Mouse (Mus musculus): ENCODE results near the gene Zfyve27. TPM values are rescaled to one million over a fixed set of nuclear protein-coding genes. Genes with fewer than 3 reads are reported as not detected.
A peak's percentile ranks its signal among the peaks of the same experiment; 100 is the strongest.

Gene Zfyve27
- polyA plus RNA-seq, 1 experiment = 12.3 TPM

GRCm38 (mm10) chr19:42157493-42158237 is 6.1 kb upstream of the Zfyve27 start:
- TF ChIP-seq GATA1 (IDR thresholded peaks at IDR 0.05; ENCODE audit: low read length) = no peak

- peak; percentile 92 for TF ChIP-seq GATA1 (IDR thresholded peaks at IDR 0.05; ENCODE audit: low read length)
These were observed 5.3 kb upstream of the Zfyve27 start for GRCm38 (mm10) chr19:42158246-42159017.

- no peak for TF ChIP-seq GATA1 (IDR thresholded peaks at IDR 0.05; ENCODE audit: low read length)
These were observed 437 bp downstream of the Zfyve27 start for GRCm38 (mm10) chr19:42164188-42164587.

- no peak for TF ChIP-seq GATA1 (IDR thresholded peaks at IDR 0.05; ENCODE audit: low read length)
These were observed 2.4 kb downstream of the Zfyve27 start for GRCm38 (mm10) chr19:42166130-42166529.

GRCm38 (mm10) chr19:42166766-42167165 is 3.0 kb downstream of the Zfyve27 start:
- TF ChIP-seq GATA1 (IDR thresholded peaks at IDR 0.05; ENCODE audit: low read length) = no peak

GRCm38 (mm10) chr19:42167489-42167888 is 3.7 kb downstream of the Zfyve27 start:
- TF ChIP-seq GATA1 (IDR thresholded peaks at IDR 0.05; ENCODE audit: low read length) = no peak

- peak; percentile 88 for TF ChIP-seq GATA1 (IDR thresholded peaks at IDR 0.05; ENCODE audit: low read length)
These were observed 5.7 kb downstream of the Zfyve27 start for GRCm38 (mm10) chr19:42169322-42169975.

- TF ChIP-seq GATA1 (IDR thresholded peaks at IDR 0.05; ENCODE audit: low read length) = no peak
These were observed 6.5 kb downstream of the Zfyve27 start for GRCm38 (mm10) chr19:42170025-42170969.

- TF ChIP-seq GATA1 (IDR thresholded peaks at IDR 0.05; ENCODE audit: low read length) = no peak
These were observed 13.1 kb downstream of the Zfyve27 start for GRCm38 (mm10) chr19:42176841-42177240.

- TF ChIP-seq GATA1 (IDR thresholded peaks at IDR 0.05; ENCODE audit: low read length) = no peak
These were observed 13.7 kb downstream of the Zfyve27 start for GRCm38 (mm10) chr19:42177461-42177860.

GRCm38 (mm10) chr19:42179356-42179755 is 15.6 kb downstream of the Zfyve27 start:
- no peak for TF ChIP-seq GATA1 (IDR thresholded peaks at IDR 0.05; ENCODE audit: low read length)

GRCm38 (mm10) chr19:42182673-42183072 is 18.9 kb downstream of the Zfyve27 start:
- no peak for TF ChIP-seq GATA1 (IDR thresholded peaks at IDR 0.05; ENCODE audit: low read length)

- no peak for TF ChIP-seq GATA1 (IDR thresholded peaks at IDR 0.05; ENCODE audit: low read length)
These were observed 26.0 kb downstream of the Zfyve27 start for GRCm38 (mm10) chr19:42189735-42190134.

GRCm38 (mm10) chr19:42190494-42190893 is 26.7 kb downstream of the Zfyve27 start:
- TF ChIP-seq GATA1 (IDR thresholded peaks at IDR 0.05; ENCODE audit: low read length) = no peak

- no peak for TF ChIP-seq GATA1 (IDR thresholded peaks at IDR 0.05; ENCODE audit: low read length)
These were observed 29.6 kb downstream of the Zfyve27 start for GRCm38 (mm10) chr19:42193311-42193710.

Data from G1E-ER4 (cell line).